Mouse (Mus musculus): ENCODE data around the gene Nlk. TPM values are rescaled to one million over a fixed set of nuclear protein-coding genes. Genes with fewer than 3 reads are reported as not detected.

Nlk gene
- polyA plus RNA-seq (2014; fragmentation: Nextera tagmentation; extraction: Ambion mirVana): 25.8 and 36.9 TPM in 2 replicates

- Histone ChIP-seq H3K9me3 (ENCODE audit: control insufficient read depth, low read length) (no peaks in the 10 kb centered on the region), H3K4me3 (ENCODE audit: low read depth, low read length) (peak within 1 kb of the TSS; percentile 85), H3K27me3 (ENCODE audit: control insufficient read depth, insufficient read depth, low read length) (no peaks in the 10 kb centered on the region), H3K4me2 (peak within 1 kb of the TSS; percentile 75), H3K4me1 (ENCODE audit: control insufficient read depth, insufficient read depth, low read length) (peaks cover 22% of the 10 kb centered on the region), H3K9ac (ENCODE audit: low read length) (peak within 1 kb of the TSS; percentile 92), H3K36me3 (ENCODE audit: control insufficient read depth, insufficient read depth, low read length) (no peaks in the 10 kb centered on the region), H3K27ac (ENCODE audit: low read depth, low read length) (peak within 1 kb of the TSS; percentile 84)
- 2% methylated on average over 52 of the region's 65 CpGs for WGBS
- DNase-seq (ENCODE audit: low spot score, missing footprints) (peak; percentile 99), ATAC-seq (ENCODE audit: low FRiP score) (peak; percentile 99)
Measured at GRCm38 (mm10) chr11:78696777-78697752, at the start of gene Nlk. Nlk (minus strand) TSS chr11:78697373.

- Histone ChIP-seq H3K9me3 (ENCODE audit: control insufficient read depth, low read length) (no peaks in the 10 kb centered on the region), H3K4me3 (ENCODE audit: low read depth, low read length) (no peak overlapping the region), H3K27me3 (ENCODE audit: control insufficient read depth, insufficient read depth, low read length) (no peaks in the 10 kb centered on the region), H3K4me2 (no peak overlapping the region), H3K27ac (ENCODE audit: low read depth, low read length) (no peak overlapping the region), H3K36me3 (ENCODE audit: control insufficient read depth, insufficient read depth, low read length) (no peaks in the 10 kb centered on the region), H3K4me1 (ENCODE audit: control insufficient read depth, insufficient read depth, low read length) (0 out of 2 replicates have a peak, but pooled peaks cover 2% of the 10 kb centered on the region), H3K9ac (ENCODE audit: low read length) (no peak overlapping the region)
- ATAC-seq (ENCODE audit: low FRiP score) (no peak), DNase-seq (ENCODE audit: low spot score, missing footprints) (no peak)
- 93% methylated on average over 7 of the region's 7 CpGs for WGBS
Measured at GRCm38 (mm10) chr11:78746264-78746663, 49.1 kb upstream of the Nlk start.

GRCm38 (mm10) chr11:78745475-78745874, 48.3 kb upstream of the Nlk start:
- Histone ChIP-seq H3K27me3 (ENCODE audit: control insufficient read depth, insufficient read depth, low read length) (no peaks in the 10 kb centered on the region), H3K9ac (ENCODE audit: low read length) (no peak overlapping the region), H3K4me3 (ENCODE audit: low read depth, low read length) (no peak overlapping the region), H3K4me1 (ENCODE audit: control insufficient read depth, insufficient read depth, low read length) (no peaks in the 10 kb centered on the region), H3K9me3 (ENCODE audit: control insufficient read depth, low read length) (no peaks in the 10 kb centered on the region), H3K4me2 (no peak overlapping the region), H3K36me3 (ENCODE audit: control insufficient read depth, insufficient read depth, low read length) (no peaks in the 10 kb centered on the region), H3K27ac (ENCODE audit: low read depth, low read length) (no peak overlapping the region)
- ATAC-seq (ENCODE audit: low FRiP score): no peak
- DNase-seq (ENCODE audit: low spot score, missing footprints): peak; percentile 67
- WGBS: 75% methylated on average over 4 of the region's 4 CpGs

- Histone ChIP-seq H3K9me3 (ENCODE audit: control insufficient read depth, low read length) (no peaks in the 10 kb centered on the region), H3K27me3 (ENCODE audit: control insufficient read depth, insufficient read depth, low read length) (no peaks in the 10 kb centered on the region), H3K4me3 (ENCODE audit: low read depth, low read length) (no peak overlapping the region), H3K4me2 (no peak overlapping the region), H3K36me3 (ENCODE audit: control insufficient read depth, insufficient read depth, low read length) (no peaks in the 10 kb centered on the region), H3K27ac (ENCODE audit: low read depth, low read length) (no peak overlapping the region), H3K9ac (ENCODE audit: low read length) (no peak overlapping the region), H3K4me1 (ENCODE audit: control insufficient read depth, insufficient read depth, low read length) (no peaks in the 10 kb centered on the region)
- 76% methylated on average over 3 of the region's 3 CpGs for WGBS
- DNase-seq (ENCODE audit: low spot score, missing footprints) (peak; percentile 66), ATAC-seq (ENCODE audit: low FRiP score) (no peak)
Measured at GRCm38 (mm10) chr11:78742461-78742860, 45.3 kb upstream of the Nlk start.

GRCm38 (mm10) chr11:78741958-78742357, 44.8 kb upstream of the Nlk start:
- H3K9ac ChIP-seq (ENCODE audit: low read length): no peak overlapping the region
- no peak overlapping the region for H3K4me3 ChIP-seq (ENCODE audit: low read depth, low read length)
- no peaks in the 10 kb centered on the region for H3K9me3 ChIP-seq (ENCODE audit: control insufficient read depth, low read length)
- peaks cover under 1% of the 10 kb centered on the region; the same call in 1 of the 2 replicates for H3K4me1 ChIP-seq (ENCODE audit: control insufficient read depth, insufficient read depth, low read length)
- H3K27me3 ChIP-seq (ENCODE audit: control insufficient read depth, insufficient read depth, low read length): no peaks in the 10 kb centered on the region
- H3K36me3 ChIP-seq (ENCODE audit: control insufficient read depth, insufficient read depth, low read length): no peaks in the 10 kb centered on the region
- ATAC-seq (ENCODE audit: low FRiP score): no peak
- WGBS: 54% methylated on average over 7 of the region's 7 CpGs
- DNase-seq (ENCODE audit: low spot score, missing footprints): no peak
- no peak overlapping the region for H3K27ac ChIP-seq (ENCODE audit: low read depth, low read length)
- H3K4me2 ChIP-seq: no peak overlapping the region

GRCm38 (mm10) chr11:78739361-78739760, 42.2 kb upstream of the Nlk start:
- no peak overlapping the region for H3K4me3 ChIP-seq (ENCODE audit: low read depth, low read length)
- no peak overlapping the region for H3K4me2 ChIP-seq
- no peaks in the 10 kb centered on the region for H3K27me3 ChIP-seq (ENCODE audit: control insufficient read depth, insufficient read depth, low read length)
- no peak for ATAC-seq (ENCODE audit: low FRiP score)
- no peaks in the 10 kb centered on the region for H3K9me3 ChIP-seq (ENCODE audit: control insufficient read depth, low read length)
- no peak overlapping the region for H3K27ac ChIP-seq (ENCODE audit: low read depth, low read length)
- H3K4me1 ChIP-seq (ENCODE audit: control insufficient read depth, insufficient read depth, low read length): peaks cover 5% of the 10 kb centered on the region; the same call in 1 of the 2 replicates
- no peak overlapping the region for H3K9ac ChIP-seq (ENCODE audit: low read length)
- DNase-seq (ENCODE audit: low spot score, missing footprints): peak; percentile 59
- no peaks in the 10 kb centered on the region for H3K36me3 ChIP-seq (ENCODE audit: control insufficient read depth, insufficient read depth, low read length)

- no peaks in the 10 kb centered on the region for H3K9me3 ChIP-seq (ENCODE audit: control insufficient read depth, low read length)
- H3K27ac ChIP-seq (ENCODE audit: low read depth, low read length): no peak overlapping the region
- ATAC-seq (ENCODE audit: low FRiP score) (peak; percentile 70), DNase-seq (ENCODE audit: low spot score, missing footprints) (peak; percentile 85)
- peaks cover 5% of the 10 kb centered on the region; the same call in 1 of the 2 replicates for H3K4me1 ChIP-seq (ENCODE audit: control insufficient read depth, insufficient read depth, low read length)
- H3K27me3 ChIP-seq (ENCODE audit: control insufficient read depth, insufficient read depth, low read length): no peaks in the 10 kb centered on the region
- no peaks in the 10 kb centered on the region for H3K36me3 ChIP-seq (ENCODE audit: control insufficient read depth, insufficient read depth, low read length)
- H3K4me3 ChIP-seq (ENCODE audit: low read depth, low read length): no peak overlapping the region
- H3K4me2 ChIP-seq: no peak overlapping the region
- 40% methylated on average over 3 of the region's 3 CpGs for WGBS
- no peak overlapping the region for H3K9ac ChIP-seq (ENCODE audit: low read length)
Measured at GRCm38 (mm10) chr11:78736877-78737408, 39.8 kb upstream of the Nlk start.

GRCm38 (mm10) chr11:78735168-78735567, 38.0 kb upstream of the Nlk start:
- Histone ChIP-seq H3K9ac (ENCODE audit: low read length) (no peak overlapping the region), H3K4me2 (no peak overlapping the region), H3K4me1 (ENCODE audit: control insufficient read depth, insufficient read depth, low read length) (peaks cover 5% of the 10 kb centered on the region; the same call in 1 of the 2 replicates), H3K36me3 (ENCODE audit: control insufficient read depth, insufficient read depth, low read length) (no peaks in the 10 kb centered on the region), H3K27me3 (ENCODE audit: control insufficient read depth, insufficient read depth, low read length) (no peaks in the 10 kb centered on the region), H3K9me3 (ENCODE audit: control insufficient read depth, low read length) (no peaks in the 10 kb centered on the region), H3K27ac (ENCODE audit: low read depth, low read length) (no peak overlapping the region), H3K4me3 (ENCODE audit: low read depth, low read length) (no peak overlapping the region)
- 91% methylated on average over 1 of the region's 1 CpGs for WGBS
- ATAC-seq (ENCODE audit: low FRiP score): no peak
- peak; percentile 66 for DNase-seq (ENCODE audit: low spot score, missing footprints)

GRCm38 (mm10) chr11:78732619-78733018, 35.4 kb upstream of the Nlk start:
- no peak for DNase-seq (ENCODE audit: low spot score, missing footprints)
- H3K27ac ChIP-seq (ENCODE audit: low read depth, low read length): no peak overlapping the region
- no peaks in the 10 kb centered on the region for H3K9me3 ChIP-seq (ENCODE audit: control insufficient read depth, low read length)
- WGBS: 90% methylated on average over 6 of the region's 6 CpGs
- no peak for ATAC-seq (ENCODE audit: low FRiP score)
- H3K9ac ChIP-seq (ENCODE audit: low read length): no peak overlapping the region
- H3K27me3 ChIP-seq (ENCODE audit: control insufficient read depth, insufficient read depth, low read length): no peaks in the 10 kb centered on the region
- no peak overlapping the region for H3K4me3 ChIP-seq (ENCODE audit: low read depth, low read length)
- no peaks in the 10 kb centered on the region for H3K36me3 ChIP-seq (ENCODE audit: control insufficient read depth, insufficient read depth, low read length)
- H3K4me1 ChIP-seq (ENCODE audit: control insufficient read depth, insufficient read depth, low read length): peaks cover 5% of the 10 kb centered on the region; the same call in 1 of the 2 replicates
- no peak overlapping the region for H3K4me2 ChIP-seq
